Mouse (Mus musculus) cerebellum, adult 2 months (tissue): ENCODE results near the gene Btn1a1.

Source experiments
- CTCF ChIP-seq: fragments of 200-500 bp; IDR thresholded peaks from 2 replicates; pipeline ENCODE4 v1.5.1; 2011; ENCODE audit warnings: low read depth, mild to moderate bottlenecking, control low read depth, low read length, moderate library complexity, borderline replicate concordance; ENCODE audit not compliant: insufficient read depth
- POLR2A ChIP-seq: fragments of 200-500 bp; IDR thresholded peaks from 2 replicates; pipeline ENCODE4 v1.6.1; 2011; ENCODE audit warnings: low read length, control low read depth, borderline replicate concordance; ENCODE audit not compliant: insufficient read depth

GRCm38 (mm10) chr13:23436231-23436661, 29.5 kb downstream of the Btn1a1 start:
- TF ChIP-seq CTCF (no peak), POLR2A (no peak)
